Mouse (Mus musculus) forebrain, embryonic 10.5 days (tissue): ENCODE results near the gene Sh3bgrl2. TPM values are rescaled to one million over a fixed set of nuclear protein-coding genes. Genes with fewer than 3 reads are reported as not detected.

Experiments
- DNase-seq: peaks from one replicate; pipeline ENCODE4 v3.0.0-alpha.2; 2017; ENCODE audit warnings: low spot score; ENCODE audit errors: extremely low spot score
- H3K27ac ChIP-seq: fragments of 300-500 bp; sonication (generic); 2 replicates; pipeline ENCODE4 v1.5.1; 2016; ENCODE audit warnings: mild to moderate bottlenecking
- H3K27me3 ChIP-seq: fragments of 300-500 bp; sonication (generic); 2 replicates; pipeline ENCODE4 v1.6.1; 2016; ENCODE audit warnings: mild to moderate bottlenecking; ENCODE audit not compliant: poor library complexity, severe bottlenecking
- H3K36me3 ChIP-seq: fragments of 300-500 bp; sonication (generic); replicated peaks from 2 replicates; pipeline ENCODE4 v1.6.1; 2016; ENCODE audit warnings: mild to moderate bottlenecking, moderate library complexity
- H3K4me1 ChIP-seq: fragments of 300-500 bp; sonication (generic); 2 replicates; pipeline ENCODE4 v1.6.1; 2016
- H3K4me3 ChIP-seq: fragments of 300-500 bp; sonication (generic); 2 replicates; pipeline ENCODE4 v1.5.1; 2016; ENCODE audit warnings: mild to moderate bottlenecking, moderate library complexity
- H3K9me3 ChIP-seq: fragments of 300-500 bp; sonication (generic); 2 replicates; pipeline ENCODE4 v1.6.1; 2016; ENCODE audit warnings: mild to moderate bottlenecking, moderate library complexity
- WGBS: fragments of 180-500 bp; shearing (Covaris S2); methylation state at CpG from one replicate; pipeline ENCODE4 v1.1.7; 2016; 5-methylcytosine and 5-hydroxymethylcytosine counted together
- polyA plus RNA-seq: library from polyadenylated mRNA; unstranded; fragments of >200 nt; fragmentation: Nextera tagmentation; extraction: Ambion mirVana; gene quantifications from 2 replicates; pipeline ENCODE4 v1.2.1, GENCODE M21; 2016

The Sh3bgrl2 gene
- polyA plus RNA-seq, 1 experiment from 2014 or later = 12.1 TPM

DNA sequence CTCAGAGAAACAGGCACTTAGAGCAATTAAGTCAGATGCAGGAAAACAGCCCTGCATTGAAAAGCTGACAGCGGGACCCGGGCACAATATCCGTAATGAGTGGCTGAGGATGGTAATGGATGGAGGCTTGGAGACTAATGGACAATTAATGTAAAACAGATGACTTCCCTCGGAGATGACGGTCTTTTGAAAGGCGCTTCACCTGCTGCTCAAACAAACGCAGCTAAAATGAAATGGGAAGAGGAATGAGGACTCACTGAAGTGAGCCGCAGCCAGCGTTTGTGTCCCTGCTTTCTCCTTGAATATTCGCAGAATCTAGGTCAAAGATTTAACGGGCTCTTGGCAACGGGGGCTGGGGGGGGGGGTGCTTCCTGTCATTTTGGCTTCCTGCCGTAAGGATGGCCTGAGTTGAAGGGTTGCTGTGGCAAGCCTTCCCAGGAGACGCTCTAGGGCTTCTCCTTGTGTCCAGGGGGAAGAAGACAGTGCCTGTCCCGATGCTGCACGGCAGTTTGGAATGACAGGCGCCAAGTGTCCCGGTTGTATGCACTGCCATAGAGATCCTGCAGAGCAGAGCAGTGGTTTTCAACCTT lies 138.5 kb downstream of the Sh3bgrl2 start:
- peaks cover 37% of the 10 kb centered on the region for H3K4me1 ChIP-seq
- no peaks in the 10 kb centered on the region for H3K36me3 ChIP-seq
- H3K27ac ChIP-seq = peak overlapping the region; percentile 74

DNA sequence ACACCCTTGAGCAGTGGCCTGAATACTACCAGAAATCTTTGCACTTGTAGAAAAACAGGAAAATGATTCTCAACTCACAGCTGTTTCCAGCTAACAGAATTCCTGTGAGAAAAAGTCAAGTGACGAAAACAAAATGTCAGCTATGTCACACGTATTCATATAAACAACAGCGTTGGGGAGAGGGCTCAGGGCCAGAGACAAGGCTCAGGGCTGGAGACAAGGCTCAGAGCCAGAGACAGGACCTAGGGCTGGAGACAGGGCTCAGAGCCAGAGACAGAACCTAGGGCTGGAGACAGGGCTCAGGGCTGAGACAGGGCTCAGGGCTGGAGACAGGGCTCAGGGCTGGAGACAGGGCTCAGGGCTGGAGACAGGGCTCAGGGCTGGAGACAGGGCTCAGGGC lies 139.8 kb downstream of the Sh3bgrl2 start:
- no peak for DNase-seq
- WGBS = 77% methylated on average over 3 of the region's 3 CpGs
- Histone ChIP-seq H3K9me3 (no peaks in the 10 kb centered on the region), H3K36me3 (no peaks in the 10 kb centered on the region), H3K4me3 (no peak overlapping the region), H3K27me3 (peaks cover 41% of the 10 kb centered on the region), H3K27ac (peak overlapping the region; percentile 74), H3K4me1 (peaks cover 30% of the 10 kb centered on the region)

More for the DNA sequence above, 138.5 kb downstream of the Sh3bgrl2 start:
- DNase-seq = peak; percentile 58
- Histone ChIP-seq H3K4me3 (peak overlapping the region; percentile 36), H3K9me3 (no peaks in the 10 kb centered on the region), H3K27me3 (peaks cover 51% of the 10 kb centered on the region)
- 22% methylated on average over 18 of the region's 18 CpGs for WGBS

Other genes with a start within 250 kb of the Sh3bgrl2 start
- 18.1 and 20.0 TPM in 2 replicates for gene Lca5, start 107.2 kb upstream of the Sh3bgrl2 start, polyA plus RNA-seq